Mouse (Mus musculus) granulocyte monocyte progenitor cell, adult 5-6 weeks (primary cell): ENCODE measurements at regions not wholly inside any gene's neighbourhood (a gene's known extent, or its start where the extent isn't known, plus 50 kb on each side); places are given as distances from the start of the nearest gene placed in this dataset.

Experiments used
- ATAC-seq: replicated peaks from 2 replicates; pipeline ENCODE4 v1.8.0; 2016; ENCODE audit warnings: mild to moderate bottlenecking, moderate TSS enrichment, inconsistent platforms; ENCODE audit not compliant: poor library complexity, severe bottlenecking

GRCm38 (mm10) chr13:47557196-47557974, 434.9 kb downstream of the Rnf144b start:
- ATAC-seq: no peak

- no peak for ATAC-seq
Measured at GRCm38 (mm10) chr13:47562836-47563235, 440.4 kb downstream of the Rnf144b start.

GRCm38 (mm10) chr13:47576516-47576915, 454.1 kb downstream of the Rnf144b start:
- no peak; the same call in 1 of the 2 replicates for ATAC-seq

- no peak for ATAC-seq
Measured at GRCm38 (mm10) chr13:47580144-47580543, 457.7 kb downstream of the Rnf144b start.

- no peak for ATAC-seq
Measured at GRCm38 (mm10) chr13:47585158-47585557, 462.7 kb downstream of the Rnf144b start.

- no peak for ATAC-seq
Measured at GRCm38 (mm10) chr13:47602646-47603045, 480.2 kb downstream of the Rnf144b start.

- no peak for ATAC-seq
Measured at GRCm38 (mm10) chr13:47611439-47611838, 489.0 kb downstream of the Rnf144b start.

- ATAC-seq: no peak
Measured at GRCm38 (mm10) chr13:47636511-47637103, 514.2 kb downstream of the Rnf144b start.

- no peak for ATAC-seq
Measured at GRCm38 (mm10) chr13:47642341-47642740, 519.9 kb downstream of the Rnf144b start.

- ATAC-seq: no peak
Measured at GRCm38 (mm10) chr13:47645081-47645480, 522.6 kb downstream of the Rnf144b start.

- no peak for ATAC-seq
Measured at GRCm38 (mm10) chr13:47647693-47648092, 525.2 kb downstream of the Rnf144b start.

- no peak for ATAC-seq
Measured at GRCm38 (mm10) chr13:47650093-47650492, 527.6 kb downstream of the Rnf144b start.

GRCm38 (mm10) chr13:47666470-47666869, 544.0 kb downstream of the Rnf144b start:
- no peak for ATAC-seq

- peak; percentile 66; the same call in 1 of the 2 replicates for ATAC-seq
Measured at GRCm38 (mm10) chr13:47666956-47667701, 544.7 kb downstream of the Rnf144b start.

- ATAC-seq: no peak
Measured at GRCm38 (mm10) chr13:47688131-47688530, 565.7 kb downstream of the Rnf144b start.

GRCm38 (mm10) chr13:47693815-47694214, 567.2 kb upstream of the Id4 start:
- no peak for ATAC-seq

GRCm38 (mm10) chr13:47695877-47696276, 565.2 kb upstream of the Id4 start:
- no peak for ATAC-seq

- no peak for ATAC-seq
Measured at GRCm38 (mm10) chr13:47700556-47700955, 560.5 kb upstream of the Id4 start.

- no peak for ATAC-seq
Measured at GRCm38 (mm10) chr13:47707961-47708609, 552.9 kb upstream of the Id4 start.

- ATAC-seq: no peak
Measured at GRCm38 (mm10) chr13:47709323-47709722, 551.7 kb upstream of the Id4 start.

GRCm38 (mm10) chr13:47712507-47712906, 548.5 kb upstream of the Id4 start:
- ATAC-seq: no peak
